Mouse (Mus musculus): Measurements from ENCODE around the gene Tas2r138. TPM values are rescaled to one million over a fixed set of nuclear protein-coding genes. Genes with fewer than 3 reads are reported as not detected.

The Tas2r138 gene
- polyA plus RNA-seq, 1 experiment from 2014 or later: not detected

DNA sequence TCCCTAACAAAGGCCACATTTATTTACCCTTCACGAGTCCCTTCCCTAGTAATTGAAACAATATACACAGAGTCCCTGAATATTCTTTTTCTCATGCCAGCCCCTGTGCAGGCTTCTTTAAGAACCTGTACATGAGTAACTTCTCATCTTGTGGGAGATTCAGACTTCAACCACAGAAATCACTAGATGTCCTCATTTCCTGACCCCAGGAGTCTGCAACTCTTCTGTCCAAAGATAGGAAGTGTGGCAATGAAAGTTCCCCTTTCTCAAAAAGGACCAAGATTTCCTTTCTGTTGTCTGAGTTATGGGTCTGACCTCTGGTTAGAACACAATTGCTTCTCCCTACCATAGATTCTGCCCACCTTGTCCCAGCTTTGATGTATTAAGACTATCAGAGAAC is 36.8 kb downstream of the Tas2r138 start:
- no peak for ATAC-seq (ENCODE audit: insufficient read depth, low FRiP score)
- H3K9ac ChIP-seq (ENCODE audit: low read length): no peak overlapping the region
- H3K9me3 ChIP-seq (replicated peaks; ENCODE audit: control insufficient read depth, low read length): no peaks in the 10 kb centered on the region
- no peaks in the 10 kb centered on the region for H3K4me1 ChIP-seq (ENCODE audit: control insufficient read depth, insufficient read depth, low read length)
- H3K4me2 ChIP-seq (ENCODE audit: low read depth, low read length): no peak overlapping the region
- WGBS: 70% methylated on average over 1 of the region's 1 CpGs
- no peak overlapping the region for H3K4me3 ChIP-seq (replicated peaks; ENCODE audit: low read length)
- no peaks in the 10 kb centered on the region for H3K27me3 ChIP-seq (ENCODE audit: control insufficient read depth, insufficient read depth, low read length)
- no peak overlapping the region for H3K27ac ChIP-seq (ENCODE audit: low read length)
- no peaks in the 10 kb centered on the region for H3K36me3 ChIP-seq (ENCODE audit: control insufficient read depth, insufficient read depth, low read length)

DNA sequence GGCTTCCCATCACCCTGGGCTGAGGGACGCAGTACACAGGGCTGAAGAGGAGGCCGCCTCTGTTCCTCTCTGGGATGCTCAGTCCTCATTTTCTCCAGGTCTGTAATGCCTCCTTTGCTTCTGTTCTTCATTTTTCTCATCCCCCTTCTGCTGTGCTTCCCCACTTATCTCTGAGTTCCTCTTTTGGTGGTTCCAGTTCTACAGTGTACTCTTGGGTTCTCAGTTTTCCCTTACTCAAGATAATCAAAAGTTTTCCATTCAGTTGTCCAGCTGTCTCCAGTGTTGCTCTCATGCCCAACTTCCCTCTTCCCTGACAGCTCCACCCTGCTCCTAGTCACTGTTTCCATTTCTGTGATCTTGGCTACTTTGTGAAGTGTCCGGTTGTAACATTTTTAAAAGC is 39.5 kb downstream of the Tas2r138 start:
- Histone ChIP-seq H3K9ac (ENCODE audit: low read length) (no peak overlapping the region), H3K9me3 (replicated peaks; ENCODE audit: control insufficient read depth, low read length) (no peaks in the 10 kb centered on the region), H3K27ac (ENCODE audit: low read length) (no peak overlapping the region), H3K27me3 (ENCODE audit: control insufficient read depth, insufficient read depth, low read length) (no peaks in the 10 kb centered on the region), H3K4me1 (ENCODE audit: control insufficient read depth, insufficient read depth, low read length) (no peaks in the 10 kb centered on the region), H3K4me3 (replicated peaks; ENCODE audit: low read length) (no peak overlapping the region), H3K36me3 (ENCODE audit: control insufficient read depth, insufficient read depth, low read length) (no peaks in the 10 kb centered on the region), H3K4me2 (ENCODE audit: low read depth, low read length) (no peak overlapping the region)
- ATAC-seq (ENCODE audit: insufficient read depth, low FRiP score): no peak
- 78% methylated on average over 3 of the region's 3 CpGs for WGBS

- Histone ChIP-seq H3K27me3 (ENCODE audit: control insufficient read depth, insufficient read depth, low read length) (no peaks in the 10 kb centered on the region), H3K9ac (ENCODE audit: low read length) (no peak within 1 kb of the TSS), H3K4me1 (ENCODE audit: control insufficient read depth, insufficient read depth, low read length) (no peaks in the 10 kb centered on the region), H3K27ac (ENCODE audit: low read length) (no peak within 1 kb of the TSS), H3K36me3 (ENCODE audit: control insufficient read depth, insufficient read depth, low read length) (no peaks in the 10 kb centered on the region), H3K9me3 (replicated peaks; ENCODE audit: control insufficient read depth, low read length) (no peaks in the 10 kb centered on the region), H3K4me3 (replicated peaks; ENCODE audit: low read length) (no peak within 1 kb of the TSS), H3K4me2 (ENCODE audit: low read depth, low read length) (no peak within 1 kb of the TSS)
- ATAC-seq (ENCODE audit: insufficient read depth, low FRiP score): no peak
- WGBS: 84% methylated on average over 3 of the region's 3 CpGs
Observed at GRCm38 (mm10) chr6:40569187-40569586, 43.9 kb downstream of the Tas2r138 start, which contains the start of gene Olfr460. Gene Olfr460, plus strand, starts transcription at chr6:40569487.

Other genes starting within 250 kb of the Tas2r138 start
- gene E330009J07Rik, start 177.2 kb downstream of the Tas2r138 start, polyA plus RNA-seq (2015; fragmentation: Nextera tagmentation; extraction: Ambion mirVana): 16.6 and 19.8 TPM in 2 replicates
- gene Wee2, start 174.2 kb downstream of the Tas2r138 start, polyA plus RNA-seq (2015; fragmentation: Nextera tagmentation; extraction: Ambion mirVana): not detected in 2 replicates
- 135 and 143 TPM in 2 replicates for gene Ssbp1, start 142.0 kb downstream of the Tas2r138 start, polyA plus RNA-seq (2015; fragmentation: Nextera tagmentation; extraction: Ambion mirVana)
- not detected in 2 replicates for gene Tas2r137, start 122.1 kb downstream of the Tas2r138 start, polyA plus RNA-seq (2015; fragmentation: Nextera tagmentation; extraction: Ambion mirVana)
- not detected in 2 replicates for gene Tas2r108, start 119.8 kb downstream of the Tas2r138 start, polyA plus RNA-seq (2015; fragmentation: Nextera tagmentation; extraction: Ambion mirVana)
- gene Prss37, start 93.8 kb downstream of the Tas2r138 start, polyA plus RNA-seq (2015; fragmentation: Nextera tagmentation; extraction: Ambion mirVana): not detected in 2 replicates
- gene Olfr461, start 58.3 kb downstream of the Tas2r138 start, polyA plus RNA-seq (2015; fragmentation: Nextera tagmentation; extraction: Ambion mirVana): 0.09 TPM in 1 of 2 replicates, not detected in the other
- gene Olfr460, start 43.8 kb downstream of the Tas2r138 start, polyA plus RNA-seq (2015; fragmentation: Nextera tagmentation; extraction: Ambion mirVana): not detected in 2 replicates
- 1.8 and 2.8 TPM in 2 replicates for gene Clec5a, start 27.5 kb downstream of the Tas2r138 start, polyA plus RNA-seq (2015; fragmentation: Nextera tagmentation; extraction: Ambion mirVana)
- gene Mgam, start 15.5 kb upstream of the Tas2r138 start, polyA plus RNA-seq (2015; fragmentation: Nextera tagmentation; extraction: Ambion mirVana): 3.0 and 3.9 TPM in 2 replicates